Mouse (Mus musculus) hindbrain, embryonic 16.5 days (tissue): Measurements from ENCODE around the gene Grin3b. TPM values are rescaled to one million over a fixed set of nuclear protein-coding genes. Genes with fewer than 3 reads are reported as not detected.

Experiments
- ATAC-seq: fragments of 200-750 bp; cut with Nextera tagmentation; 2 replicates; pipeline ENCODE4 v1.8.0; 2017; ENCODE audit warnings: moderate TSS enrichment, moderate library complexity
- H3K27ac ChIP-seq: fragments of 300-500 bp; sonication (generic); 2 replicates; pipeline ENCODE4 v1.5.1; 2014; ENCODE audit warnings: low read depth, mild to moderate bottlenecking, control low read depth, low read length, moderate library complexity
- H3K27me3 ChIP-seq: fragments of 300-500 bp; sonication (generic); replicated peaks from 2 replicates; pipeline ENCODE4 v1.6.1; 2014; ENCODE audit warnings: low read length; ENCODE audit not compliant: control insufficient read depth, insufficient read depth
- H3K36me3 ChIP-seq: fragments of 300-500 bp; sonication (generic); 2 replicates; pipeline ENCODE4 v1.6.1; 2014; ENCODE audit warnings: mild to moderate bottlenecking, low read length, moderate library complexity, mixed read lengths; ENCODE audit not compliant: control insufficient read depth, insufficient read depth
- H3K4me1 ChIP-seq: fragments of 300-500 bp; sonication (generic); 2 replicates; pipeline ENCODE4 v1.6.1; 2014; ENCODE audit warnings: low read depth, low read length; ENCODE audit not compliant: control insufficient read depth, insufficient read depth
- H3K4me2 ChIP-seq: fragments of 300-500 bp; sonication (generic); 2 replicates; pipeline ENCODE4 v1.6.1; 2014; ENCODE audit warnings: mild to moderate bottlenecking, low read length, control low read depth, moderate library complexity
- H3K4me3 ChIP-seq: fragments of 300-500 bp; sonication (generic); 2 replicates; pipeline ENCODE4 v1.5.1; 2014; ENCODE audit warnings: mild to moderate bottlenecking, low read length, control low read depth, moderate library complexity
- H3K9ac ChIP-seq: fragments of 300-500 bp; sonication (generic); 2 replicates; pipeline ENCODE4 v1.6.1; 2014; ENCODE audit warnings: low read depth, mild to moderate bottlenecking, control low read depth, low read length, moderate library complexity
- H3K9me3 ChIP-seq: fragments of 300-500 bp; sonication (generic); 2 replicates; pipeline ENCODE4 v1.6.1; 2014; ENCODE audit warnings: mild to moderate bottlenecking, low read length, moderate library complexity; ENCODE audit not compliant: control insufficient read depth
- WGBS: fragments of 180-500 bp; shearing (Covaris S2); extraction: QIAGEN DNeasy Blood & Tissue Kit; methylation state at CpG from one replicate; pipeline ENCODE4 v1.1.7; 2014; 5-methylcytosine and 5-hydroxymethylcytosine counted together
- polyA plus RNA-seq: library from polyadenylated mRNA; unstranded; fragments of >200 nt; fragmentation: Nextera tagmentation; extraction: Ambion mirVana; gene quantifications from 2 replicates; pipeline ENCODE4 v1.2.1, GENCODE M21; 2015

The Grin3b gene
- polyA plus RNA-seq, 1 experiment from 2014 or later = 0.46 TPM

GRCm38 (mm10) chr10:79945507-79946234, 24.8 kb upstream of the Grin3b start:
- Histone ChIP-seq H3K4me1 (peaks cover 4% of the 10 kb centered on the region; the same call in 1 of the 2 replicates), H3K4me3 (no peak overlapping the region), H3K9ac (0 out of 2 replicates have a peak overlapping the region, but pooled peaks have one; percentile 22), H3K9me3 (no peaks in the 10 kb centered on the region), H3K27ac (peak overlapping the region; percentile 39; the same call in 1 of the 2 replicates), H3K27me3 (no peaks in the 10 kb centered on the region), H3K4me2 (no peak overlapping the region), H3K36me3 (peaks cover 7% of the 10 kb centered on the region; the same call in 1 of the 2 replicates)
- 0 out of 2 replicates have a peak, but pooled peaks have one; percentile 21 for ATAC-seq
- 19% methylated on average over 16 of the region's 16 CpGs for whole genome bisulfite sequencing

- Histone ChIP-seq H3K36me3 (peaks cover 13% of the 10 kb centered on the region; the same call in 1 of the 2 replicates), H3K9me3 (no peaks in the 10 kb centered on the region), H3K4me2 (no peak overlapping the region), H3K27ac (no peak overlapping the region), H3K27me3 (no peaks in the 10 kb centered on the region), H3K9ac (no peak overlapping the region; the same call in 1 of the 2 replicates), H3K4me1 (peaks cover 4% of the 10 kb centered on the region; the same call in 1 of the 2 replicates), H3K4me3 (no peak overlapping the region)
- no peak for ATAC-seq
- WGBS = 15% methylated on average over 7 of the region's 7 CpGs
Observed at GRCm38 (mm10) chr10:79946752-79947322, 23.7 kb upstream of the Grin3b start.

GRCm38 (mm10) chr10:79947502-79947901, 23.0 kb upstream of the Grin3b start:
- Histone ChIP-seq H3K27ac (no peak overlapping the region), H3K9ac (no peak overlapping the region; the same call in 1 of the 2 replicates), H3K9me3 (no peaks in the 10 kb centered on the region), H3K4me3 (no peak overlapping the region), H3K4me2 (no peak overlapping the region), H3K27me3 (no peaks in the 10 kb centered on the region), H3K4me1 (peaks cover 4% of the 10 kb centered on the region; the same call in 1 of the 2 replicates), H3K36me3 (peaks cover 13% of the 10 kb centered on the region; the same call in 1 of the 2 replicates)
- 75% methylated on average over 6 of the region's 6 CpGs for WGBS
- ATAC-seq = no peak

- Histone ChIP-seq H3K4me3 (no peak overlapping the region), H3K9me3 (no peaks in the 10 kb centered on the region), H3K4me2 (no peak overlapping the region), H3K4me1 (peaks cover 4% of the 10 kb centered on the region; the same call in 1 of the 2 replicates), H3K36me3 (peaks cover 18% of the 10 kb centered on the region; the same call in 1 of the 2 replicates), H3K9ac (no peak overlapping the region), H3K27me3 (no peaks in the 10 kb centered on the region), H3K27ac (no peak overlapping the region)
- ATAC-seq = no peak
- WGBS = 95% methylated on average over 4 of the region's 4 CpGs
Observed at GRCm38 (mm10) chr10:79949873-79950272, 20.6 kb upstream of the Grin3b start.

- Histone ChIP-seq H3K9me3 (no peaks in the 10 kb centered on the region), H3K27me3 (no peaks in the 10 kb centered on the region), H3K27ac (no peak overlapping the region), H3K9ac (no peak overlapping the region), H3K4me1 (peaks cover 3% of the 10 kb centered on the region; the same call in 1 of the 2 replicates), H3K4me3 (no peak overlapping the region), H3K4me2 (no peak overlapping the region), H3K36me3 (peaks cover 18% of the 10 kb centered on the region; the same call in 1 of the 2 replicates)
- no peak for ATAC-seq
- 81% methylated on average over 18 of the region's 18 CpGs for WGBS
Observed at GRCm38 (mm10) chr10:79950661-79951060, 19.9 kb upstream of the Grin3b start.

GRCm38 (mm10) chr10:79953946-79954345, 16.6 kb upstream of the Grin3b start:
- WGBS = 81% methylated on average over 6 of the region's 6 CpGs
- Histone ChIP-seq H3K27ac (no peak overlapping the region), H3K4me2 (no peak overlapping the region), H3K9me3 (no peaks in the 10 kb centered on the region), H3K36me3 (peaks cover 11% of the 10 kb centered on the region; the same call in 1 of the 2 replicates), H3K4me3 (no peak overlapping the region), H3K4me1 (no peaks in the 10 kb centered on the region), H3K27me3 (no peaks in the 10 kb centered on the region), H3K9ac (no peak overlapping the region)
- no peak for ATAC-seq

- WGBS = 77% methylated on average over 9 of the region's 9 CpGs
- no peak for ATAC-seq
- Histone ChIP-seq H3K4me3 (no peak overlapping the region), H3K4me2 (no peak overlapping the region), H3K9me3 (no peaks in the 10 kb centered on the region), H3K4me1 (peaks cover 3% of the 10 kb centered on the region), H3K9ac (no peak overlapping the region), H3K36me3 (peaks cover 10% of the 10 kb centered on the region; the same call in 1 of the 2 replicates), H3K27me3 (no peaks in the 10 kb centered on the region), H3K27ac (no peak overlapping the region)
Observed at GRCm38 (mm10) chr10:79955691-79956090, 14.8 kb upstream of the Grin3b start.

GRCm38 (mm10) chr10:79956643-79957154, 13.8 kb upstream of the Grin3b start:
- Histone ChIP-seq H3K9me3 (no peaks in the 10 kb centered on the region), H3K36me3 (peaks cover 6% of the 10 kb centered on the region; the same call in 1 of the 2 replicates), H3K9ac (no peak overlapping the region), H3K27ac (no peak overlapping the region), H3K4me1 (peaks cover 9% of the 10 kb centered on the region), H3K27me3 (no peaks in the 10 kb centered on the region), H3K4me3 (no peak overlapping the region), H3K4me2 (no peak overlapping the region)
- 24% methylated on average over 4 of the region's 4 CpGs for WGBS
- ATAC-seq = no peak
